Mouse (Mus musculus) heart, embryonic 11.5 days (tissue): ENCODE measurements around the gene Usp13. TPM values are rescaled to one million over a fixed set of nuclear protein-coding genes. Genes with fewer than 3 reads are reported as not detected.
A peak's percentile ranks its signal among the peaks of the same experiment; 100 is the strongest.

Experiments used
- ATAC-seq: fragments of 200-750 bp; cut with Nextera tagmentation; replicated peaks from 2 replicates; pipeline ENCODE4 v1.8.0; 2017; ENCODE audit warnings: moderate library complexity; ENCODE audit not compliant: insufficient number of reproducible peaks, low FRiP score, low TSS enrichment
- H3K27ac ChIP-seq: fragments of 300-500 bp; sonication (generic); 2 replicates; pipeline ENCODE4 v1.5.1; 2014; ENCODE audit warnings: mild to moderate bottlenecking, low read depth, low read length
- H3K27me3 ChIP-seq: fragments of 300-500 bp; sonication (generic); 2 replicates; pipeline ENCODE4 v1.6.1; 2014; ENCODE audit warnings: mild to moderate bottlenecking, low read length, mixed read lengths; ENCODE audit not compliant: control insufficient read depth, insufficient read depth
- H3K36me3 ChIP-seq: fragments of 300-500 bp; sonication (generic); 2 replicates; pipeline ENCODE4 v1.6.1; 2014; ENCODE audit warnings: mild to moderate bottlenecking, low read length, moderate library complexity, mixed read lengths; ENCODE audit not compliant: control insufficient read depth, insufficient read depth
- H3K4me1 ChIP-seq: fragments of 300-500 bp; sonication (generic); 2 replicates; pipeline ENCODE4 v1.6.1; 2014; ENCODE audit warnings: low read length; ENCODE audit not compliant: control insufficient read depth, insufficient read depth
- H3K4me2 ChIP-seq: fragments of 300-500 bp; sonication (generic); 2 replicates; pipeline ENCODE4 v1.6.1; 2014; ENCODE audit warnings: mild to moderate bottlenecking, moderate library complexity
- H3K4me3 ChIP-seq: fragments of 300-500 bp; sonication (generic); 2 replicates; pipeline ENCODE4 v1.5.1; 2014; ENCODE audit warnings: low read depth, low read length
- H3K9ac ChIP-seq: fragments of 300-500 bp; sonication (generic); 2 replicates; pipeline ENCODE4 v1.6.1; 2014; ENCODE audit warnings: mild to moderate bottlenecking, low read depth, low read length, moderate library complexity
- H3K9me3 ChIP-seq: fragments of 300-500 bp; sonication (generic); replicated peaks from 2 replicates; pipeline ENCODE4 v1.6.1; 2016; ENCODE audit warnings: low read length; ENCODE audit not compliant: control insufficient read depth
- WGBS: fragments of 180-500 bp; shearing (Covaris S2); extraction: QIAGEN DNeasy Blood & Tissue Kit; methylation state at CpG from one replicate; pipeline ENCODE4 v1.1.7; 2014; ENCODE audit not compliant: insufficient replicate concordance; 5-methylcytosine and 5-hydroxymethylcytosine counted together
- polyA plus RNA-seq: library from polyadenylated mRNA; unstranded; fragments of >200 nt; fragmentation: Nextera tagmentation; extraction: Ambion mirVana; gene quantifications from 2 replicates; pipeline ENCODE4 v1.2.1, GENCODE M21; 2014

Gene Usp13
- polyA plus RNA-seq, 1 experiment from 2014 or later, result 43.3 TPM

DNA sequence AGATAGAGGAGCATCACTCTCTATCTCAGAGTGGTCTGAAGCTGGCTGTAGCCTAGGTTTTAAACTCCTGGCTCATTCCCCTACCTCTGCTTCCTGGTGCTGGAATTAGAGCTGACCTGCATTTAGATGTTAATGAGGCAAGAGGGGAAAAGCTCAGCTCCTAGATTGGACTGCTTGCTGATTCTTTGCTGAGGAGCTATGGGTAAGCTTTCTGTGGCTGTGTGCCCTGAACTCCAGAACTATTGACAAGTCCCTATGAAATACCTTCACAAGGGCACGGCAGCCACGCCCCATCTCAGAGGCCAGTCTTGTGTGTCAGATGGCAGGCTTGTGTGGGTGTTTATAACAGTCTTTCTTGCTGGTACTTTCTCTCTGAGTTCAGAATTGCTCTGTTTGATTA is 16.5 kb downstream of the Usp13 start:
- no peak overlapping the region for H3K4me3 ChIP-seq
- H3K36me3 ChIP-seq, result peaks cover 6% of the 10 kb centered on the region
- H3K4me2 ChIP-seq, result no peak overlapping the region
- H3K9me3 ChIP-seq, result no peaks in the 10 kb centered on the region
- no peaks in the 10 kb centered on the region for H3K27me3 ChIP-seq
- H3K27ac ChIP-seq, result no peak overlapping the region
- no peak overlapping the region for H3K9ac ChIP-seq
- H3K4me1 ChIP-seq, result peaks cover 2% of the 10 kb centered on the region; the same call in 1 of the 2 replicates
- no peak for ATAC-seq
- 59% methylated on average over 2 of the region's 2 CpGs for WGBS

DNA sequence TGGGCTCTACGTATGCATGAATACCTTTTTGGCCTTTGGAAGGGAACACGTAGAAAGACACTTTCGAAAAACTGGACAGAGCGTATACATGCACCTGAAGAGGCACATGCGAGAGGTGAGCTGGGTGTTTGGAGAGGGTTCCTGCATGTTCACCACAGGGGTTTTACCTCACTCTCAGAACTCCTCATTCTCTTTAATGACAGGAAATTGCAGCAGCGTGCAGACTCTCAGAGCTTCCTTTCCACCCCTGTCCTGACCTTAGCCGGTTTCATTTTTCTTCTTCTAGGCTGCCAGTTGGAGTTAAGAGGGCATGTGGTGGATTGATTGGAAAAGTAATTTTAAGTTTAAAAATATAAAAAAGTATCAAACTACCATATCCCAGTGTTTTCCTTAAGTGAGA is 20.5 kb downstream of the Usp13 start:
- H3K27me3 ChIP-seq, result no peaks in the 10 kb centered on the region
- no peak overlapping the region for H3K9ac ChIP-seq
- no peak overlapping the region for H3K4me2 ChIP-seq
- peaks cover 13% of the 10 kb centered on the region for H3K36me3 ChIP-seq
- H3K4me3 ChIP-seq, result no peak overlapping the region
- WGBS, result 82% methylated on average over 7 of the region's 7 CpGs
- H3K4me1 ChIP-seq, result no peaks in the 10 kb centered on the region
- ATAC-seq, result no peak
- no peaks in the 10 kb centered on the region for H3K9me3 ChIP-seq
- no peak overlapping the region for H3K27ac ChIP-seq

DNA sequence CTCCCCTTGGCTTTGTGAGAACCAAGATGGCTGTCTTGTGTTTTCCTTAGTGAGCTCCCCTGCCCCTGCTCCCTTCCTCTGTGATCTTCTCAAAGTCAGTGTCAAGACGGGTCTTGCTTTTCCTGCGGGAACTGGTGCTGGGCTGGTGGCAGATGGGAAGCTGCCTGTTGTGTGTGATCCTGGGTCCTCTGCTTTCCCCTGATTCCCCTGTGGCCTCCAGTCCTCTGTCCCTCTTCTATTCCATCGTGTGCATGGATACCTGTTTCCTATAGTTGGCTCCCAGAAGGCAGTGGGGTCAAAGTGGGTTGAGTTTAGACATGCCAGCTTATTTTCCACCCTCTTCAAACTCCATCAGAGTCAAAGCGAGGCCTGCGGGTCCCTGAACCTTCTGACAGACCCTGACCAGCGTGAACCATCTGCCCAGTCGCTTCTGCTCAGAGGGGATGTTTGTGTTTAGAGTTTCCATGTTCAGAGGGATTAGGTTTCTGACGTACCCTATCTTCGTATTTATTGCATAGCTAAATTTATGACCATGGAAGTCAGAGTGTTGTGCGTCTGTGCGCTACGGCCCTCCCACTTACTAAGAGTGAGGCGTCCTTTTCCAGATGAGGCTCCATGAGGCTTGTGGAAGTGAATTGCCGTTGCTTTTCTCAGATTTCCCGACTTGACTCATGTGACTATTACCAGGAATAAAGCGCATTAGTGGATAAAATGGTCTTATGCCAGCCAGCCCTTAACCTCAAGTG is 39.2 kb downstream of the Usp13 start:
- Histone ChIP-seq H3K4me2 (no peak overlapping the region), H3K4me1 (no peaks in the 10 kb centered on the region), H3K9me3 (no peaks in the 10 kb centered on the region), H3K27me3 (no peaks in the 10 kb centered on the region), H3K4me3 (no peak overlapping the region), H3K36me3 (peaks cover 2% of the 10 kb centered on the region), H3K27ac (no peak overlapping the region), H3K9ac (no peak overlapping the region)
- no peak for ATAC-seq
- 86% methylated on average over 16 of the region's 16 CpGs for WGBS

DNA sequence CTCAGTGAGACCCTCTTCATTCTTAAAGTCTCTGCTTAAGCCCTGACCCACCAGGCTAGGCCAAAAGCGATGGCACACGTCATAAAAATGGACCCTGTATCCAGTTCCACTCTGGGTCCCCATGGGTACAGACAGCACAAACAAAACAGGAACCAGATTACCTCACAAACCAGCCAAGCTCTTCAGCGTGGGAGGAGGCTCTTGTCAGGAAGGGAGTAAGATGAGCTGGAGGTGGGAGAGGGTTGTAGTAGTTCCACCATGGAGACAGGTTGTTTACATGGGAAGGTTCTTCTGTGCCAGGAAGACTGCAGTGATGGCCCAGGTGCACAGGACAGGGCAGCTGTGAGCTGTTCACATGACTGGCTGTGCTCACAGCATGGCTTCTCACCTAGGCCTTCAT is 53.7 kb downstream of the Usp13 start:
- Histone ChIP-seq H3K27me3 (no peaks in the 10 kb centered on the region), H3K36me3 (peaks cover 14% of the 10 kb centered on the region), H3K27ac (no peak overlapping the region), H3K4me1 (no peaks in the 10 kb centered on the region), H3K9me3 (no peaks in the 10 kb centered on the region), H3K9ac (no peak overlapping the region), H3K4me2 (no peak overlapping the region), H3K4me3 (no peak overlapping the region)
- ATAC-seq, result no peak
- WGBS, result 71% methylated on average over 3 of the region's 3 CpGs

DNA sequence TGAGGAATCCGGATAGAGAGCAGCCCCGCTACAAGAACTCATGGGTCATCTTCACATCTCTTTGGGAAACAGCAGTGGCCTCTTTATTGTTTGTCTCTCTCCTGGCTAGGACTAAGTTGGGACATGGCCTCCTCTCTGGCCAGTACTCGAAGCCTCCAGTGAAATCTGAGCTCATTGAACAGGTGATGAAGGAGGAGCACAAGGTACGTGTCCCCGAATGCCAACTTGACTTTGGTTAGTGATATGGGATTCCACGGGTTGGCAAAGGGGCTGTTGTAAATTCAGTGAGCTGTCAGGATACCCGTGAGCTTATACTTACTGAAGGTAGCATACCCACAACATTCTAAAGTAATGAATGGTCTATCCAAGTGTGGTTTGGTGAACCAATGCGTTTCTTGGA is 69.0 kb downstream of the Usp13 start:
- H3K27ac ChIP-seq, result no peak overlapping the region
- no peak overlapping the region for H3K9ac ChIP-seq
- no peaks in the 10 kb centered on the region for H3K27me3 ChIP-seq
- 0 out of 2 replicates have a peak, but pooled peaks cover 5% of the 10 kb centered on the region for H3K4me1 ChIP-seq
- ATAC-seq, result no peak
- H3K9me3 ChIP-seq, result no peaks in the 10 kb centered on the region
- peaks cover 14% of the 10 kb centered on the region; the same call in 1 of the 2 replicates for H3K36me3 ChIP-seq
- no peak overlapping the region for H3K4me3 ChIP-seq
- WGBS, result 91% methylated on average over 8 of the region's 8 CpGs
- no peak overlapping the region for H3K4me2 ChIP-seq

DNA sequence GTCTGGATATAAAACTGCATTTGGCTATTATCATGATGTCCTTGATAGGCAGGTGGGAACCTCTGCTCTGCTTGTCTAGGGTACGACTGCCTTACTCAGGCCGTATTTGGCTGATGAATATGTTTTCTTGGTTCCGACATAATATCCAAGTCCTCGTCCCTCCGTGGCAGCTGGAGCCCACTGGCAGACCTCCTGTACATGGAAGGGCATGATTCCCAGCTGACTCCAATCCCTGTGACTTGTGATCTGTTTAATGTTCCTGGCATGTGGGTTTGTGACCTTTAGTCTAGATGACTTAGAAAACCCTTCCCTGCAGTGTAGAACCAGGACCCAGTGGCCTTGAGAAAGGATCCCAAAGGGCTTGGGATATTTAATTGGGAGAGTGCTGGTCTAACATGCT is 71.5 kb downstream of the Usp13 start:
- H3K36me3 ChIP-seq, result peaks cover 7% of the 10 kb centered on the region; the same call in 1 of the 2 replicates
- H3K27me3 ChIP-seq, result no peaks in the 10 kb centered on the region
- H3K9ac ChIP-seq, result no peak overlapping the region
- H3K4me2 ChIP-seq, result no peak overlapping the region
- no peak for ATAC-seq
- H3K27ac ChIP-seq, result no peak overlapping the region
- no peak overlapping the region for H3K4me3 ChIP-seq
- no peaks in the 10 kb centered on the region for H3K4me1 ChIP-seq
- WGBS, result 86% methylated on average over 5 of the region's 5 CpGs
- no peaks in the 10 kb centered on the region for H3K9me3 ChIP-seq

DNA sequence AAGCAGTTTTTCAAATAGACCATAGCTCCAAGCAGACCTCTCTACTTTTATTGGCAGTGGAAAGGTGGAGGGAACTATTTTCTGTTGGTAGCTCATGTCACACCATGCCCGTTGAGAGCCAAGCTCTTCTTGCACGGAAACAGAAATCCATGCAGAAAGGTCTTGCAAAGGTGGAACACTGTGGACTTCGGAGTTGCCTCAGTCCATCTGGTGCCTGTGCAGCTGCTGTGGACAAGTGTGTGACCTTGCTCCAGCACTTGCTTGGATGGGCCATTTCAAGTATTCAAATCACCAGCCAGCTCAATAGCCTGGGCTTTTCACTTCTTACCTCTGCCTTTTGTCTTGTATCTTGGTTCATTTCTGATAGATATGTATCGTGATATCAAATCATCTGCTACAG is 72.8 kb downstream of the Usp13 start:
- no peak overlapping the region for H3K4me2 ChIP-seq
- H3K27me3 ChIP-seq, result no peaks in the 10 kb centered on the region
- H3K4me3 ChIP-seq, result no peak overlapping the region
- H3K4me1 ChIP-seq, result no peaks in the 10 kb centered on the region
- H3K9me3 ChIP-seq, result no peaks in the 10 kb centered on the region
- WGBS, result 92% methylated on average over 4 of the region's 4 CpGs
- ATAC-seq, result no peak
- H3K36me3 ChIP-seq, result peaks cover 11% of the 10 kb centered on the region; the same call in 1 of the 2 replicates
- no peak overlapping the region for H3K27ac ChIP-seq
- H3K9ac ChIP-seq, result no peak overlapping the region

DNA sequence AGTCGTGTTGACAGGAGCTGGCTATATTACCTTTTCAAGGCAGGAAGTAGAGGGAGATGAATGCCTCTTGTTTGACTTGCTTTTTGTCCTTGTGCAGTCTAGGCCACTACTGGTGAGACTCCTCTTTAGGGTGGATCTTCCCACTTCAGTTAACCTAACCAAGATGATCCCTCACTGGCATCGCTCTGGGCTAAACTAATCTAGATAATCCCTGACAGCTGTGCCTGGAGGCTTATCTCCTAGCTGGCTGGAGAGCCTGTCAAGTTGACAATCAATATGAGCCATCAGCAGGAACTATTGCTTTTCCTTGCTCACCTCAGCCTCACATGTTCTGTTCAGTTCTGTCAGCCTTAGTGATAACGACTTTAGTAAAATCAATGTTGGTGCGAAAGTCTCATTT is 86.1 kb downstream of the Usp13 start:
- Histone ChIP-seq H3K36me3 (peaks cover 11% of the 10 kb centered on the region), H3K4me1 (peaks cover 15% of the 10 kb centered on the region), H3K27me3 (no peaks in the 10 kb centered on the region), H3K4me3 (no peak overlapping the region), H3K27ac (peak overlapping the region; percentile 10; the same call in 1 of the 2 replicates), H3K9me3 (no peaks in the 10 kb centered on the region), H3K9ac (no peak overlapping the region), H3K4me2 (no peak overlapping the region)
- ATAC-seq, result no peak
- WGBS, result 38% methylated on average over 4 of the region's 4 CpGs

DNA sequence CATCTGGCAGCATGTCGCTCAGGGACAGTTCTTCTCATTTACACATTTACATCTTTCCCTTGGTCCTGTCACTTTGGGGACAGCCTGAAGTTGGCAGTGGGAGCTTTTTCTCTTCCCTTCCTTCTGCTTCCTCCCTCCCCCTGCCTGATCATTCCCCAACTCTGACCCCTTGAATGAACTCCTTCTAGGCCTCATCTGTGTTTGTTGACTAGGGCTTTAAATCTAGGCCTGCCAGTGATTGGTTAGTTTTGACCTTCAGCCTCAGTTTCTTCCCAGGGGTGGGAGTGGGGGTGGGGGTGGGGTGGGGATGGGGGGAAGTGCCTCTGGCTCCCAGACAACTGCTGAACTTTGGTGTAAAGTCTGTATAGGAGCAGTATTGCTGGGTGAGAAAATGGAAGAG is 87.3 kb downstream of the Usp13 start:
- H3K9ac ChIP-seq, result no peak overlapping the region
- no peak overlapping the region for H3K4me3 ChIP-seq
- H3K27me3 ChIP-seq, result no peaks in the 10 kb centered on the region
- peaks cover 22% of the 10 kb centered on the region for H3K4me1 ChIP-seq
- H3K36me3 ChIP-seq, result peaks cover 11% of the 10 kb centered on the region
- 68% methylated on average over 1 of the region's 1 CpGs for WGBS
- ATAC-seq, result no peak
- no peak overlapping the region for H3K27ac ChIP-seq
- H3K4me2 ChIP-seq, result no peak overlapping the region
- no peaks in the 10 kb centered on the region for H3K9me3 ChIP-seq
